Mouse (Mus musculus) adrenal gland, adult 18-20 months (tissue): ENCODE results near the gene Adamts4. TPM values are rescaled to one million over a fixed set of nuclear protein-coding genes. Genes with fewer than 3 reads are reported as not detected.

Source experiments
- DNase-seq, 2 experiments: peaks; one replicate each; pipeline ENCODE4 v3.0.0; 2021 to 2022; ENCODE audit warnings: low spot score in 2 of 2
- total RNA-seq, 2 experiments: library from RNA; stranded (reverse); gene quantifications; 1 replicate in 1 of 2; 2 replicates in 1 of 2; pipeline ENCODE4 v1.2.3; 2021

Gene Adamts4
- total RNA-seq, 2 experiments from 2014 or later = 1.5 to 3.8 TPM

- no peak for DNase-seq
These were observed 1.5 kb downstream of the Adamts4 start for GRCm38 (mm10) chr1:171251594-171252324.

- no peak for DNase-seq
These were observed 2.2 kb downstream of the Adamts4 start for GRCm38 (mm10) chr1:171252415-171252814.

DNA sequence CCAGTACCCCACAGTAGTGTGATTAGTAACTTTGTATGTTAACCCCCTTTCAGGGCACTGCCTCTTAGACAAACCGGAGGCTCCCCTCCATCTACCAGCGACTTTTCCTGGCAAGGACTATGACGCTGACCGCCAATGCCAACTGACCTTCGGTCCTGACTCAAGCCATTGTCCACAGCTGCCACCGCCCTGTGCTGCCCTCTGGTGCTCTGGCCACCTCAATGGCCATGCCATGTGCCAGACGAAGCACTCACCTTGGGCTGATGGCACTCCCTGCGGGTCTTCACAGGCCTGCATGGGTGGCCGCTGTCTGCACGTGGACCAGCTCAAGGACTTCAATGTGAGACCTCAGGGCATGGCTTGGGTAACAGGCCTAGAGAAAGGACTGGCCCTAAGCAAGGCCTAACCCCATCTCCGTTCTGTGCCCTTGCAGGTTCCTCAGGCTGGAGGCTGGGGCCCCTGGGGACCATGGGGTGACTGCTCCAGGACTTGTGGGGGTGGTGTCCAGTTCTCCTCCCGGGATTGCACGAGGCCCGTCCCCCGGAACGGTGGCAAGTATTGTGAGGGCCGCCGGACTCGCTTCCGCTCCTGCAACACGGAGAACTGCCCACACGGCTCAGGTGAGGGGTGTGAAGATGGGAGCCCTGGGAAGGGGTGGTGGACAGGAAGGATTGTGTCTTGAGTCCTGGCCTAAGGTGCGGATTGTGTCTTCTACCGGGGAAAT is 6.0 kb downstream of the Adamts4 start:
- no peak for DNase-seq

- peak in 1 of 2 experiments; percentile 63 for DNase-seq
These were observed 6.8 kb downstream of the Adamts4 start for GRCm38 (mm10) chr1:171256937-171257548.

GRCm38 (mm10) chr1:171257781-171258180 is 7.6 kb downstream of the Adamts4 start:
- no peak for DNase-seq

- no peak for DNase-seq
These were observed 8.7 kb downstream of the Adamts4 start for GRCm38 (mm10) chr1:171258921-171259320.

- no peak for DNase-seq
These were observed 10.1 kb downstream of the Adamts4 start for GRCm38 (mm10) chr1:171260316-171260715.

GRCm38 (mm10) chr1:171262594-171263130 is 12.4 kb downstream of the Adamts4 start:
- DNase-seq = no peak

GRCm38 (mm10) chr1:171263185-171263611 is 13.0 kb downstream of the Adamts4 start:
- DNase-seq = no peak

DNA sequence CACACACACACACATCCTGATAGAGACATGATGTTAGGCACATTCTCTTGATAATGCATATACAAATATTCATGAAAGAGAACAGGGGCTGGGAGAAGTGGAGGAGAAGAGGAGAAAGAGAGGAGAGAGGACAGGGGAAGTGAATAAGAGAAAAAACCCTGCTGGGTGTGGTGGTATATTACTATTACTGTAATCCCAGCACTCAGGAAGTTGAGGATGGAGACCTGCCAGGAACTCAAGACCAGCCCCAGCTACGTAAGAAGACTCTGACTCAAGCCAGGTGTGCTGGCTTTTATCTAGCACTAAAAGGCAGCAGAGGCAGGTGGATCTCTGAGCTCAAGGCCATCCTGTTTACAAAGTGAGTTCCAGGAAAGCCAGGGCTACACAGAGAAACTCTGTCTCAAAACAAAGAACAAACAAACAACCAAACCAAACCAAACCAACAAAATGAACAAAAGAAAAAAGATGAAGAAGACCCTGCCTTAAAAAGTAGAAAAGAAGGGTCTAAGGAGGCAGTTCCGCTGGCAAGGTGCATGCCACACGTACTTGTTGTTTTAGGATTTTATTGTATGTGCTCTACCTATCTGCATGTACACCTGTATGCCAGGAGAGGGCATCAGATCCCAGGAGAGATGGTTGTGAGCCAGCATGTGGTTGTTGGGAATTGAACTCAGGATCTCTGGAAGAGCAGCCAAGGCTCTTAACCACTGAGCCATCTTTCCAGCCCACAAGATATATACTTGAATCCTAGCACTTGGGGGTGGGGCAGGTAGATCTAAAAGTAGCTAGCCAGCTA is 13.6 kb downstream of the Adamts4 start:
- DNase-seq = no peak

- DNase-seq = no peak
These were observed 15.9 kb downstream of the Adamts4 start for GRCm38 (mm10) chr1:171265971-171266744.

DNA sequence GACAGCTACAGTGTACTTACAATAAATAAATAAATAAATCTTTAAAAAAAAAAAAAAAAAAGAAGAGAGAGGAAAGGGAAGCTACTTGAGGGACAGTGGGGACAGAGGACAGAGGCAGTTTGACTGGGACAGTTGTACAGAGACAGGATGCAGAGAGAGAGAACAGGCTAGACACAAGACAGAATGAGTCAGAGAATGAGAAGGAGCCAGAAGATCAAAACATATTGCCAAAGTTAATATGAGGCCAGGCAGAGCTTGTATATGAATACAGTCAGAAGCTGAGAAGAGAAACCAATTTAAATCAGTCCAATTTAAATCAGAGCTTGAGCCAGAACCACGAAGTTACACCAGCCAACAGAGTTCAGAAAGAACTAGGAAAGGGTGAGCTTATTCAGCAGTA is 18.1 kb downstream of the Adamts4 start:
- DNase-seq = no peak

- peak; percentile 99 for DNase-seq
These were observed 19.8 kb downstream of the Adamts4 start, which contains the start of gene B4galt3 for GRCm38 (mm10) chr1:171269848-171270572. Gene B4galt3, plus strand, starts transcription at chr1:171270328.

GRCm38 (mm10) chr1:171270573-171270900 is 20.3 kb downstream of the Adamts4 start:
- no peak for DNase-seq

- DNase-seq = no peak
These were observed 21.0 kb downstream of the Adamts4 start for GRCm38 (mm10) chr1:171271196-171271595.

DNA sequence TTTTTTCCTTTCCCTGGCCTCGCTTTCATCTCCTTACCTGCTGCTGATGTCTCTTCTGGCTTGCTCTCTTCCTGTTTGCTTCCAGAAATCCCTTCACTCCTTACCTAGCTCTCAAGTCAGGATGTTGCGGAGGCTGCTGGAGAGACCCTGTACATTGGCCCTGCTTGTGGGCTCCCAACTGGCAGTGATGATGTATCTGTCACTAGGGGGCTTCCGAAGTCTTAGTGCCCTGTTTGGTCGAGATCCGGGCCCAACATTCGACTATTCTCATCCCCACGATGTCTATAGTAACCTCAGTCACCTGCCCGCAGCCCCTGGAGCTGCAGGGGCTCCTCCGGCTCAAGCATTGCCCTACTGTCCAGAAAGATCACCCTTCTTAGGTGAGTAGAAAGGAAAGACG is 21.4 kb downstream of the Adamts4 start:
- no peak for DNase-seq

- no peak for DNase-seq
These were observed 21.9 kb downstream of the Adamts4 start for GRCm38 (mm10) chr1:171272086-171272485.

- no peak for DNase-seq
These were observed 23.9 kb downstream of the Adamts4 start for GRCm38 (mm10) chr1:171274171-171274570.

- DNase-seq = no peak
These were observed 25.0 kb downstream of the Adamts4 start for GRCm38 (mm10) chr1:171275144-171275734.
